Comparison of ENCODE assay signal across 10 mouse cellular contexts in the genomic region with DNA sequence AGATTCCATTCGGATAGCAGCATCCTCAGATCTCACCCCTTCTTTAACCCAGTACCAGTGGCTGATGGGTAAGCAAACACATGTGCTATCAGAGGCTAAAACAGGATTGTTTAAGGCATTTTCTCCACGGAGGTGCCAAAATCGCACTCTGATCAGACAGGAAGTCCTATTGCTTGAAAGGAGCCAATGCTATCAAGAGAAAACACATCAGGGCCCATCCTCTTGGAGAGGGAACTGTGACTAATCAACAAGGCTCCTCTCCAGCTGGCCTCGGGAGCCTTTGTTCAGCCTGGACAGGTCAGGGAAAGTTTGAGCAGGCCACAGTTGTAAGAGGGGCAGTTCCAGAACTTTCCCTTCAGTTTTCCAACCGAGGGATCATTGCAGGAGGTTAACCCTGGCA. TPM values are rescaled to one million over a fixed set of nuclear protein-coding genes. Genes with fewer than 3 reads are reported as not detected.
DNase-seq lines count a peak whose midpoint lies in the region; ATAC-seq lines count a peak whose summit lies in the region.
"Had no signal": no experiment of that assay in that cellular context is flagged by ENCODE, and none has a peak within 500 bp of the region (broad histone marks: within the 10 kb centered on the region; RNA-seq: fewer than 3 reads in every experiment).

No protein-coding gene starts in this region.

- H3K27ac ChIP-seq in heart, embryonic 13.5 days (replicated peaks): peak overlapping the region; percentile 45
- H3K27ac ChIP-seq in liver, embryonic 12.5 days: peak overlapping the region; percentile 83
- H3K27ac ChIP-seq: midbrain, embryonic 15.5 days had no signal

- H3K9me3 ChIP-seq in heart, embryonic 13.5 days: no peaks in the 10 kb centered on the region; the same call in 1 of the 2 replicates
- no peaks in the 10 kb centered on the region for H3K9me3 ChIP-seq in liver, embryonic 12.5 days (replicated peaks)
- H3K9me3 ChIP-seq: midbrain, embryonic 15.5 days had no signal

- no peaks in the 10 kb centered on the region for H3K36me3 ChIP-seq in heart, embryonic 13.5 days
- no peaks in the 10 kb centered on the region for H3K36me3 ChIP-seq in liver, embryonic 12.5 days
- H3K36me3 ChIP-seq: midbrain, embryonic 15.5 days had no signal

- H3K4me2 ChIP-seq in heart, embryonic 13.5 days: no peak overlapping the region
- H3K4me2 ChIP-seq in liver, embryonic 12.5 days: peak overlapping the region; percentile 50
- H3K4me2 ChIP-seq: midbrain, embryonic 15.5 days had no signal

- 56% methylated on average over 5 of the region's 5 CpGs for WGBS in heart, embryonic 13.5 days
- 36% methylated on average over 5 of the region's 5 CpGs for WGBS in liver, embryonic 12.5 days (ENCODE audit: insufficient replicate concordance)

- DNase-seq in urinary bladder, postnatal 14 days (ENCODE audit: low spot score): peak; percentile 60
- DNase-seq in urinary bladder, adult 2 months (ENCODE audit: low spot score): no peak
- peak; percentile 29 to 65 for DNase-seq in urinary bladder, postnatal 36 days (ENCODE audit: low spot score in 2 of 2)
- DNase-seq in layer of hippocampus, adult 11-12 months (ENCODE audit: low spot score): no peak
- no peak for DNase-seq in spleen, adult 12 weeks (ENCODE audit: low spot score)
- DNase-seq: thymus, postnatal 36 days had no signal

- no peak for ATAC-seq in heart, embryonic 13.5 days (ENCODE audit: extremely low read depth, insufficient number of reproducible peaks, low FRiP score, low TSS enrichment)
- ATAC-seq in liver, embryonic 12.5 days: no peak
- no peak for ATAC-seq in megakaryocyte progenitor cell, adult 5-6 weeks (replicated peaks; ENCODE audit: poor library complexity)
- ATAC-seq: midbrain, embryonic 15.5 days had no signal

- no peak overlapping the region for H3K4me3 ChIP-seq in heart, embryonic 13.5 days
- H3K4me3 ChIP-seq in liver, embryonic 12.5 days: peak overlapping the region; percentile 35
- H3K4me3 ChIP-seq: midbrain, embryonic 15.5 days had no signal

- no peak overlapping the region for H3K9ac ChIP-seq in heart, embryonic 13.5 days
- peak overlapping the region; percentile 57 for H3K9ac ChIP-seq in liver, embryonic 12.5 days
- H3K9ac ChIP-seq: midbrain, embryonic 15.5 days had no signal

- H3K27me3 ChIP-seq in heart, embryonic 13.5 days (replicated peaks): peaks cover 47% of the 10 kb centered on the region
- H3K27me3 ChIP-seq in liver, embryonic 12.5 days (replicated peaks): no peaks in the 10 kb centered on the region
- H3K27me3 ChIP-seq: midbrain, embryonic 15.5 days had no signal

- peaks cover 67% of the 10 kb centered on the region for H3K4me1 ChIP-seq in heart, embryonic 13.5 days
- H3K4me1 ChIP-seq in liver, embryonic 12.5 days: peaks cover 97% of the 10 kb centered on the region
- H3K4me1 ChIP-seq: midbrain, embryonic 15.5 days had no signal

RNA-seq across cellular contexts. Expression of a gene that starts 57.4 kb away (rescaled TPM):
- 36.3 and 37.0 TPM in 2 replicates for polyA plus RNA-seq in urinary bladder, adult 2 months (2012; rRNA removed)
- polyA plus RNA-seq in heart, embryonic 13.5 days (2015; fragmentation: Nextera tagmentation; extraction: Ambion mirVana): 23.9 and 24.5 TPM in 2 replicates
- 188 and 194 TPM in 2 replicates for polyA plus RNA-seq in liver, embryonic 12.5 days (2016; fragmentation: Nextera tagmentation; extraction: Ambion mirVana)
- total RNA-seq in megakaryocyte progenitor cell, adult 5-6 weeks (2015): 427 and 476 TPM in 2 replicates
- total RNA-seq in megakaryocyte progenitor cell, adult 5-6 weeks (2017): 226 and 286 TPM in 2 replicates

Comparison
In these comparisons a context has a peak if more than half of its experiments do, and no peak if none do; other contexts are left out.
1. DNase-seq: peak in urinary bladder, postnatal 14 days (single experiment) and urinary bladder, postnatal 36 days (2 of 2); none in urinary bladder, adult 2 months (single experiment), layer of hippocampus, adult 11-12 months (single experiment) and spleen, adult 12 weeks (single experiment).